Mouse (Mus musculus) MEL (cell line): ENCODE data around the gene Ssc4d. TPM values are rescaled to one million over a fixed set of nuclear protein-coding genes. Genes with fewer than 3 reads are reported as not detected.
A peak's percentile ranks its signal among the peaks of the same experiment; 100 is the strongest.

Source experiments
- DNase-seq: peaks from one replicate; pipeline ENCODE4 v3.0.0; 2011; ENCODE audit warnings: low read depth, low spot score
- H3K27ac ChIP-seq: 2 replicates; pipeline ENCODE4 v1.5.1; 2012; ENCODE audit warnings: low read depth, mild to moderate bottlenecking, control low read depth, low read length, moderate library complexity; ENCODE audit not compliant: control insufficient read depth
- H3K27me3 ChIP-seq, 2 experiments: fragments of 150-350 bp in 1 of 2; sonication (generic) in 1 of 2; 2 replicates each; pipeline ENCODE4 v1.6.1; 2012; ENCODE audit warnings: low read length in 2 of 2, mild to moderate bottlenecking in 2 of 2, improper control_type of control experiment in 1 of 2, moderate library complexity in 1 of 2; ENCODE audit not compliant: insufficient read depth in 2 of 2, control insufficient read depth in 1 of 2
- H3K36me3 ChIP-seq, 2 experiments: 2 replicates each; pipeline ENCODE4 v1.6.1; 2012 to 2014; ENCODE audit warnings: low read length in 2 of 2, improper control_type of control experiment in 1 of 2, inconsistent platforms in 1 of 2, mild to moderate bottlenecking in 1 of 2; ENCODE audit not compliant: insufficient read depth in 2 of 2, control insufficient read depth in 1 of 2
- H3K4me1 ChIP-seq, 2 experiments: fragments of 150-350 bp in 1 of 2; sonication (generic) in 1 of 2; 2 replicates each; pipeline ENCODE4 v1.6.1; 2012; ENCODE audit warnings: low read length in 2 of 2, improper control_type of control experiment in 1 of 2, mild to moderate bottlenecking in 1 of 2; ENCODE audit not compliant: insufficient read depth in 2 of 2, control insufficient read depth in 1 of 2
- H3K4me3 ChIP-seq, 2 experiments: fragments of 150-350 bp in 1 of 2; sonication (generic) in 1 of 2; 2 replicates each; pipeline ENCODE4 v1.5.1; 2012; ENCODE audit warnings: low read depth in 2 of 2, low read length in 2 of 2, mild to moderate bottlenecking in 2 of 2, moderate library complexity in 2 of 2, control low read depth in 1 of 2, improper control_type of control experiment in 1 of 2; ENCODE audit not compliant: control insufficient read depth in 1 of 2, insufficient read depth in 1 of 2
- H3K79me2 ChIP-seq: 2 replicates; pipeline ENCODE4 v1.6.1; 2012; ENCODE audit warnings: mild to moderate bottlenecking, low read length, moderate library complexity; ENCODE audit not compliant: control insufficient read depth, poor library complexity, insufficient read depth
- H3K9ac ChIP-seq: 2 replicates; pipeline ENCODE4 v1.6.1; 2012; ENCODE audit warnings: low read depth, mild to moderate bottlenecking, control low read depth, low read length, moderate library complexity; ENCODE audit not compliant: control insufficient read depth, poor library complexity, severe bottlenecking
- H3K9me3 ChIP-seq: fragments of 150-350 bp; sonication (generic); replicated peaks from 2 replicates; pipeline ENCODE4 v1.6.1; 2012; ENCODE audit warnings: mild to moderate bottlenecking, low read length, improper control_type of control experiment, moderate library complexity; ENCODE audit not compliant: insufficient read depth
- CTCF ChIP-seq, 3 experiments: IDR thresholded peaks in 2 of 3; conservative IDR thresholded peaks in 1 of 3; 2 replicates each; pipeline ENCODE4 v1.5.1; 2011 to 2012; ENCODE audit warnings: low read length in 3 of 3, low read depth in 2 of 3, mild to moderate bottlenecking in 2 of 3, improper control_type of control experiment in 1 of 3, inconsistent platforms in 1 of 3, mixed read lengths in 1 of 3, moderate library complexity in 1 of 3; ENCODE audit not compliant: control insufficient read depth in 1 of 3, insufficient read depth in 1 of 3, poor library complexity in 1 of 3, severe bottlenecking in 1 of 3
- E2F4 ChIP-seq: IDR thresholded peaks from 2 replicates; pipeline ENCODE4 v1.6.1; 2011; ENCODE audit warnings: low read depth, low read length, improper control_type of control experiment, borderline replicate concordance
- ELF1 ChIP-seq: IDR thresholded peaks from 2 replicates; pipeline ENCODE4 v1.6.1; 2014; ENCODE audit warnings: low read depth, mild to moderate bottlenecking, inconsistent platforms, low read length, improper control_type of control experiment, moderate library complexity
- EP300 ChIP-seq, 2 experiments: IDR thresholded peaks; 2 replicates each; pipeline ENCODE4 v1.6.1; 2011; ENCODE audit warnings: improper control_type of control experiment in 2 of 2, low read length in 2 of 2, low read depth in 1 of 2, mild to moderate bottlenecking in 1 of 2
- ETS1 ChIP-seq: IDR thresholded peaks from 2 replicates; pipeline ENCODE4 v1.6.1; 2012; ENCODE audit warnings: low read depth, mild to moderate bottlenecking, inconsistent platforms, low read length, improper control_type of control experiment, moderate library complexity
- GABPA ChIP-seq: IDR thresholded peaks from 2 replicates; pipeline ENCODE4 v1.6.1; 2012; ENCODE audit warnings: low read depth, mild to moderate bottlenecking, inconsistent platforms, low read length, improper control_type of control experiment, moderate library complexity
- HCFC1 ChIP-seq: IDR thresholded peaks from 2 replicates; pipeline ENCODE4 v1.6.1; 2012; ENCODE audit warnings: low read depth, mild to moderate bottlenecking, inconsistent platforms, low read length, improper control_type of control experiment, moderate library complexity
- JUND ChIP-seq: IDR thresholded peaks from 2 replicates; pipeline ENCODE4 v1.6.1; 2011; ENCODE audit warnings: low read depth, mild to moderate bottlenecking, improper control_type of control experiment, low read length
- KAT2A ChIP-seq: conservative IDR thresholded peaks from 2 replicates; pipeline ENCODE4 v1.6.1; 2012; ENCODE audit warnings: low read depth, low read length, improper control_type of control experiment, inconsistent platforms
- MAZ ChIP-seq: IDR thresholded peaks from 2 replicates; pipeline ENCODE4 v1.6.1; 2012; ENCODE audit warnings: low read depth, mild to moderate bottlenecking, inconsistent platforms, low read length, improper control_type of control experiment
- MYB ChIP-seq: IDR thresholded peaks from 2 replicates; pipeline ENCODE4 v1.6.1; 2011; ENCODE audit warnings: mild to moderate bottlenecking, low read depth, low read length, improper control_type of control experiment
- NELFE ChIP-seq: IDR thresholded peaks from 2 replicates; pipeline ENCODE4 v1.6.1; 2011; ENCODE audit warnings: low read depth, low read length, improper control_type of control experiment
- NRF1 ChIP-seq: IDR thresholded peaks from 2 replicates; pipeline ENCODE4 v1.6.1; 2014; ENCODE audit warnings: low read depth, mild to moderate bottlenecking, inconsistent platforms, low read length, improper control_type of control experiment, moderate library complexity; ENCODE audit not compliant: poor library complexity, insufficient read depth, severe bottlenecking
- POLR2A ChIP-seq, 2 experiments: IDR thresholded peaks; 2 replicates each; pipeline ENCODE4 v1.6.1; 2011 to 2012; ENCODE audit warnings: low read length in 2 of 2, mild to moderate bottlenecking in 2 of 2, control low read depth in 1 of 2, improper control_type of control experiment in 1 of 2, low read depth in 1 of 2, moderate library complexity in 1 of 2; ENCODE audit not compliant: control insufficient read depth in 1 of 2, insufficient read depth in 1 of 2, poor library complexity in 1 of 2
- POLR2AphosphoS2 ChIP-seq: IDR thresholded peaks from 2 replicates; pipeline ENCODE4 v1.6.1; 2011; ENCODE audit warnings: low read length, improper control_type of control experiment
- RAD21 ChIP-seq: IDR thresholded peaks from 2 replicates; pipeline ENCODE4 v1.6.1; 2011; ENCODE audit warnings: mild to moderate bottlenecking, low read depth, low read length, improper control_type of control experiment
- RCOR1 ChIP-seq: IDR thresholded peaks from 2 replicates; pipeline ENCODE4 v1.6.1; 2012; ENCODE audit warnings: low read depth, mild to moderate bottlenecking, inconsistent platforms, low read length, improper control_type of control experiment
- TAL1 ChIP-seq: IDR thresholded peaks from 2 replicates; pipeline ENCODE4 v1.6.1; 2012; ENCODE audit warnings: mild to moderate bottlenecking, inconsistent platforms, low read length, moderate library complexity, mixed read lengths
- USF1 ChIP-seq: IDR thresholded peaks from 2 replicates; pipeline ENCODE4 v1.6.1; 2014; ENCODE audit warnings: low read depth, mild to moderate bottlenecking, inconsistent platforms, low read length, improper control_type of control experiment, moderate library complexity
- ZC3H11A ChIP-seq: IDR thresholded peaks from 2 replicates; pipeline ENCODE4 v1.6.1; 2012; ENCODE audit warnings: low read depth, mild to moderate bottlenecking, inconsistent platforms, low read length, improper control_type of control experiment
- ZMIZ1 ChIP-seq: IDR thresholded peaks from 2 replicates; pipeline ENCODE4 v1.6.1; 2012; ENCODE audit warnings: low read depth, mild to moderate bottlenecking, inconsistent platforms, low read length, improper control_type of control experiment, moderate library complexity
- ZNF384 ChIP-seq: IDR thresholded peaks from 2 replicates; pipeline ENCODE4 v1.6.1; 2012; ENCODE audit warnings: low read depth, mild to moderate bottlenecking, inconsistent platforms, low read length, improper control_type of control experiment
- polyA plus RNA-seq, 2 experiments: library from polyadenylated mRNA; stranded (reverse) in 1 of 2; unstranded in 1 of 2; fragments of >175 nt in 1 of 2; fragments of >200 nt in 1 of 2; gene quantifications; 2 replicates each; pipeline versions ENCODE4 v1.2.1 to v1.2.4; 2012; ENCODE audit warnings: low replicate concordance in 2 of 2, low read depth in 1 of 2; ENCODE audit not compliant: insufficient read length in 2 of 2, insufficient read depth in 1 of 2, missing spikeins in 1 of 2
- total RNA-seq: library from RNA; depleted of rRNA; stranded (reverse); fragments of 300-350 nt; gene quantifications from 2 replicates; pipeline ENCODE4 v1.2.3, GENCODE M21; 2012

Ssc4d gene
- total and polyA plus RNA-seq, 3 experiments, result 1.1 to 2.1 TPM; not detected in 1

DNA sequence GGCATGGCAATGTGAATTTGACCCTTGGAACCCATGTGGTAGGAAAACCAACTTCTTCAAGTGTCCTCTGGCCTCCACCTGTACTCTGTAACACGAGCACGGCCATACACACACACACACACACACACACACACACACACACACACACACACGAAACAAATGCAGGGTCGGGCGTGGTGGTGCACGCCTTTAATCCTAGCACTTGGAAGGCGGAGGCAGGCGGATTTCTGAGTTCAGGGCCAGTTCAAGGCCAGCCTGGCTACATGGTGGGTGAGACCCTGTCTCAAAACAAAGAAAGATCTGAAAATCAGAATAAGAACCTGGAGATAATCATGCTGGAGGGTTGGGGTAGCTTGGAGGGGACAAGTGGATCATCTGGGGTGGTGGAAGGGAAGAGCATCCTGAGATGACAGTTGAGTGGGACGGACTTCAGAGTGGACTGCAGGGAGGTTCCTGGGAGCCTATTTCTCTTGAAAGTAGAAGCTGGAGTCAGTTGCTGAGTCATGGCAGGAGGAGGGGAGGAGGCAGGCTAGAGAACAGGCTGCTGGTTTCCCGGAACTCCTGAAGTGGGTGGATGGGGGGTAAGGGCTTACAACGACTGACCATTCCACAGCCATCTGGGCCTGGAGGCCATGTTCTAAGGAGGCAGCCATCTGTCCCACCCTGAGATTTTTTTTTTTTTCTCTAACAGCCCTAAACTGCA, 23.5 kb downstream of the Ssc4d start:
- Histone ChIP-seq H3K9ac (peak overlapping the region; percentile 4), H3K4me1 (peaks cover 5 to 14% of the 10 kb centered on the region in 2 experiments), H3K27me3 (no peaks in the 10 kb centered on the region), H3K27ac (peak overlapping the region; percentile 60), H3K4me3 (no peak overlapping the region), H3K36me3 (peaks cover 0 to 10% of the 10 kb centered on the region in 2 experiments; a peak in 2 of 4 replicates), H3K9me3 (no peaks in the 10 kb centered on the region), H3K79me2 (no peaks in the 10 kb centered on the region)
- DNase-seq, result peak; percentile 72
- TF ChIP-seq MAZ, result no peak
- TF ChIP-seq GABPA, result peak; percentile 64; the same call in 1 of the 2 replicates
- TF ChIP-seq NRF1, result no peak
- 0 out of 4 replicates have a peak, but pooled peaks of 1 of the 2 experiments have one; percentile 25 for TF ChIP-seq EP300 (IDR thresholded peaks at IDR 0.05; ENCODE audit: low read depth in 1 of 2, low read length in 2 of 2)
- 0 out of 2 replicates have a peak, but pooled peaks have one; percentile 21 for TF ChIP-seq ZNF384
- no peak for TF ChIP-seq NELFE

DNA sequence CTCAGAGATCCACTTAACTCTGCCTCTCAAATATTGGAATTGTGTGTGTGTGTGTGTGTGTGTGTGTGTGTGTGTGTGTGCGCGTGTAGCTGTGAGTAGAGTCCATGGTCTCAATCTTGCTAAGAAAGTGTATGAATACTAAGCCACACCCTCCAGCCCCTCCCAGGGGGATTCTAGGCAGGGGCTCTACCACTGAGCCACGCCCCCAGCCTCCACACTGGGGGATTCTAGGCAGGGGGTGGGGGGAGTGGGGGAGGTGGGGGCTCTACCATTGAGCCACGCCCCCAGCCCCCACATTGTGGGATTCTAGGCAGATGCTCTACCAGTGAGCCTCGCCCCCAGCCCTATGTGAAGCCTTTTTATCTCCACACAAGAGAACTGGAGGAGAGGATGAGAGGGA, 27.7 kb downstream of the Ssc4d start:
- no peak for DNase-seq
- H3K9me3 ChIP-seq, result no peaks in the 10 kb centered on the region
- H3K9ac ChIP-seq, result no peak overlapping the region

DNA sequence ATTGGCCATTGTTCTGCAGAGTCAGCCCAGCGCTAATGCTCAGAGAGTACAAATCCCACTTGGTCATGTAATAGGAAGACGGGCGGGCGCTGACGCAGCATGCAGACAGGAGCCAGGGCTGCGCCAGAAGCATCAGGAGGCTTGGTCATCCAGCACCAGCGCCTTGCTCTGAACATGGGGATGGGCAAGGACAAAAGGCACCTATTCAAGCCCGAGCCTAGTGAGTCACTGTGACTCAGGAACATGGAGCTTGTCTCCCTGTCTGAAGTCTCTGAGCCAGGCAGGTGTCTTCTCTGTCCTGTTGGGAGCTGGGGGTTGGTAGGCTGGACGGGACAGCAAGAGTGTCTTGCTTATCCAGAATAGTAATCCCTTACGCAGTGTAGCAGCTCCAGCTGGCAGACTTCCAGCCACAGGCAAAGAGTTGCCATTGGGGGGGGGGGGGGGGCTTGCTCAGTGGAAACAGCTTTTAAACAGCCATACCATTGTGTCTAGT, 28.4 kb downstream of the Ssc4d start:
- no peaks in the 10 kb centered on the region for H3K9me3 ChIP-seq

More for the DNA sequence above, 27.7 kb downstream of the Ssc4d start:
- Histone ChIP-seq H3K36me3 (peaks cover 0 to 9% of the 10 kb centered on the region in 2 experiments; a peak in 2 of 4 replicates), H3K27ac (no peak overlapping the region)
- no peak for TF ChIP-seq MYB
- no peak for TF ChIP-seq E2F4
- no peak for TF ChIP-seq NELFE
- TF ChIP-seq NRF1, result no peak
- TF ChIP-seq ZNF384, result no peak
- no peak for TF ChIP-seq GABPA
- no peak for TF ChIP-seq JUND
- TF ChIP-seq USF1, result no peak
- no peak for TF ChIP-seq POLR2A (IDR thresholded peaks at IDR 0.05; ENCODE audit: control insufficient read depth in 1 of 2, insufficient read depth in 1 of 2, low read depth in 1 of 2, low read length in 2 of 2, poor library complexity in 1 of 2)
- no peak for TF ChIP-seq TAL1
- no peak for TF ChIP-seq HCFC1
- no peak for TF ChIP-seq MAZ
- TF ChIP-seq CTCF (IDR thresholded peaks at IDR 0.05 in 2 of 3, conservative IDR thresholded peaks at IDR 0.05 in 1 of 3; ENCODE audit: control insufficient read depth in 1 of 3, insufficient read depth in 1 of 3, low read depth in 2 of 3, low read length in 3 of 3, poor library complexity in 1 of 3, severe bottlenecking in 1 of 3), result no peak
- no peak for TF ChIP-seq ETS1
- TF ChIP-seq, all 39 proteins: peak for 0
- H3K79me2 ChIP-seq, result no peaks in the 10 kb centered on the region
- peaks cover 3 to 16% of the 10 kb centered on the region in 2 experiments for H3K4me1 ChIP-seq
- H3K4me3 ChIP-seq, result no peak overlapping the region
- H3K27me3 ChIP-seq, result no peaks in the 10 kb centered on the region

More for the DNA sequence above, 28.4 kb downstream of the Ssc4d start:
- no peaks in the 10 kb centered on the region for H3K79me2 ChIP-seq
- peaks cover 2 to 10% of the 10 kb centered on the region in 2 experiments; a peak in 3 of 4 replicates for H3K4me1 ChIP-seq
- peaks cover 0 to 2% of the 10 kb centered on the region in 2 experiments; a peak in 2 of 4 replicates for H3K36me3 ChIP-seq
- DNase-seq, result no peak
- no peak overlapping the region for H3K4me3 ChIP-seq
- H3K27me3 ChIP-seq, result no peaks in the 10 kb centered on the region
- H3K27ac ChIP-seq, result no peak overlapping the region
- no peak overlapping the region for H3K9ac ChIP-seq
- no peak for TF ChIP-seq GABPA
- TF ChIP-seq RCOR1, result no peak
- no peak for TF ChIP-seq ZC3H11A
- no peak for TF ChIP-seq KAT2A
- TF ChIP-seq ELF1, result no peak
- TF ChIP-seq RAD21, result no peak
- TF ChIP-seq MYB, result no peak
- no peak for TF ChIP-seq ZMIZ1
- TF ChIP-seq HCFC1, result no peak
- TF ChIP-seq CTCF (IDR thresholded peaks at IDR 0.05 in 2 of 3, conservative IDR thresholded peaks at IDR 0.05 in 1 of 3; ENCODE audit: control insufficient read depth in 1 of 3, insufficient read depth in 1 of 3, low read depth in 2 of 3, low read length in 3 of 3, poor library complexity in 1 of 3, severe bottlenecking in 1 of 3), result no peak
- no peak for TF ChIP-seq USF1
- no peak for TF ChIP-seq POLR2AphosphoS2
- no peak for TF ChIP-seq E2F4
- TF ChIP-seq NELFE, result no peak
- TF ChIP-seq ZNF384, result no peak
- TF ChIP-seq EP300 (IDR thresholded peaks at IDR 0.05; ENCODE audit: low read depth in 1 of 2, low read length in 2 of 2), result no peak
